ENCODE assay signal across 10 mouse cellular contexts in the genomic region with DNA sequence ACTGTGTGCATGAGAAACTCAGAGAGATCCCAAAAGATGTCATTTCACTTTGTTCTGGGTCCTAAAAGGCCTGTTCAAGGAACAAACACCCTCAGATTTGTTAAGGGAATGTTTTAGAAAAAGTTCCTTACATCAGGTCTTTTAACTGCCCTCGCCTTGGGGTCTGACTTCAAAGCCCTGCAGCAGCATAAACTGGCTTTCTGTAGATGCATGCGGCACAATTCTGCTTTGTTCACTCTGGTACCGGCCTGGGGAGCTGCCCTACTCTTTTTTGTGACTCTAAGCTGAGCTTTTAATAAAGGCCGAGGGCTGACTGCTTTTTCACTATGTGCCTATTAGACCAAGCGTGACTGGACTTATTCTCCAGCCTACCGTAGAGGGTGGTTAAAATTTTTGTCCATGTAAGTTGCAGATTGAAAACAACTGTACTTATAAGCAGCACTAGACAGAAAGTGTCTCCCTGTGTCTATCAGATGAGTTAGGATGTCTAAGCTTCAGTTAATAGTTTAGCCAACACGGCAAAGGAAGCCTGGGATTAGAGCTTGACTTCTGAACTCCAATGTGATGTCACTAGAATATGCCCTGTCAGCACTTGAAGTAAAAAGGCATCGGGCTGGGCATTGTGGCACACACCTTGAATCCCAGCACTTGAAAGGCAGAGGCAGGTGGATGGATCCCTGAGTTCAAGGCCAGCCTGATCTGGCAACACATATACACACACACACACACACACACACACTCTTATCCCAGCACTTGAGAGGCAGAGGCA. TPM values are rescaled to one million over a fixed set of nuclear protein-coding genes. Genes with fewer than 3 reads are reported as not detected.
DNase-seq lines count a peak whose midpoint lies in the region; ATAC-seq and TF ChIP-seq lines count a peak whose summit lies in the region.
"Had no signal": no experiment of that assay in that cellular context is flagged by ENCODE, and none has a peak within 500 bp of the region (broad histone marks: within the 10 kb centered on the region; RNA-seq: fewer than 3 reads in every experiment).

No protein-coding gene starts in this region.

- 56% methylated on average over 8 of the region's 8 CpGs for WGBS in hindbrain, embryonic 11.5 days
- WGBS in limb, embryonic 15.5 days: 57% methylated on average over 8 of the region's 8 CpGs
- 88% methylated on average over 8 of the region's 8 CpGs for WGBS in lung, adult 2 months

- H3K36me3 ChIP-seq in ES-E14 (ENCODE audit: control insufficient read depth, insufficient read depth, low read length, poor library complexity, severe bottlenecking): no peaks in the 10 kb centered on the region
- peaks cover 8% of the 10 kb centered on the region for H3K36me3 ChIP-seq in hindbrain, embryonic 11.5 days (ENCODE audit: control insufficient read depth, insufficient read depth, low read length)
- H3K36me3 ChIP-seq in limb, embryonic 15.5 days: peaks cover 40% of the 10 kb centered on the region

- H3K4me1 ChIP-seq in ES-E14 (ENCODE audit: control insufficient read depth in 2 of 2, insufficient read depth in 2 of 2, low read length in 2 of 2, poor library complexity in 1 of 2): 0 out of 4 replicates have a peak, but pooled peaks cover 0 to 2% of the 10 kb centered on the region in 2 experiments
- no peaks in the 10 kb centered on the region for H3K4me1 ChIP-seq in hindbrain, embryonic 11.5 days (replicated peaks; ENCODE audit: control insufficient read depth, insufficient read depth, low read length)
- H3K4me1 ChIP-seq in limb, embryonic 15.5 days: no peaks in the 10 kb centered on the region
- H3K4me1 ChIP-seq in lung, adult 2 months (ENCODE audit: control insufficient read depth, insufficient read depth, low read length): peaks cover 4% of the 10 kb centered on the region; the same call in 1 of the 2 replicates

- in situ Hi-C loops in ES-E14 (cut with MboI; ENCODE audit: low sequenced_read_pairs in 2 of 2, unreplicated experiment in 2 of 2): no loop called here

- no peak for ATAC-seq in hindbrain, embryonic 11.5 days (ENCODE audit: low FRiP score)
- ATAC-seq in limb, embryonic 15.5 days (ENCODE audit: insufficient number of reproducible peaks, low FRiP score, low TSS enrichment, low read depth): no peak

- no peak overlapping the region for H3K9ac ChIP-seq in ES-E14 (ENCODE audit: insufficient read depth, low read depth, low read length, poor library complexity, severe bottlenecking)
- no peak overlapping the region for H3K9ac ChIP-seq in hindbrain, embryonic 11.5 days (ENCODE audit: low read depth, low read length)
- no peak overlapping the region for H3K9ac ChIP-seq in limb, embryonic 15.5 days
- H3K9ac ChIP-seq: heart, embryonic 13.5 days had no signal

- TF ChIP-seq POLR2A in brain, embryonic 14.5 days (IDR thresholded peaks at IDR 0.05; ENCODE audit: borderline replicate concordance, extremely low read depth, insufficient read depth, insufficient read length, poor library complexity, severe bottlenecking): no peak
- no peak for TF ChIP-seq POLR2A in lung, adult 2 months (IDR thresholded peaks at IDR 0.05; ENCODE audit: borderline replicate concordance, extremely low read depth, low read depth, low read length)

- H3K4me3 ChIP-seq in ES-E14 (ENCODE audit: insufficient read depth in 1 of 2, low read depth in 1 of 2, low read length in 2 of 2, poor library complexity in 1 of 2, severe bottlenecking in 1 of 2): no peak overlapping the region
- no peak overlapping the region for H3K4me3 ChIP-seq in hindbrain, embryonic 11.5 days (ENCODE audit: low read depth, low read length)
- no peak overlapping the region for H3K4me3 ChIP-seq in limb, embryonic 15.5 days
- no peak overlapping the region for H3K4me3 ChIP-seq in lung, adult 2 months (replicated peaks; ENCODE audit: extremely low read depth, low read depth, low read length)
- H3K4me3 ChIP-seq: heart, embryonic 13.5 days had no signal

- H3K9me3 ChIP-seq in ES-E14 (ENCODE audit: control insufficient read depth, insufficient read depth, low read depth, low read length): no peaks in the 10 kb centered on the region
- H3K9me3 ChIP-seq in hindbrain, embryonic 11.5 days (ENCODE audit: control insufficient read depth, low read length): no peaks in the 10 kb centered on the region
- H3K9me3 ChIP-seq in limb, embryonic 15.5 days: no peaks in the 10 kb centered on the region
- H3K9me3 ChIP-seq: heart, embryonic 13.5 days had no signal

- H3K27me3 ChIP-seq in hindbrain, embryonic 11.5 days (ENCODE audit: control insufficient read depth, insufficient read depth, low read length): no peaks in the 10 kb centered on the region
- no peaks in the 10 kb centered on the region for H3K27me3 ChIP-seq in limb, embryonic 15.5 days
- H3K27me3 ChIP-seq: heart, embryonic 13.5 days had no signal

- intact Hi-C loops in left cerebral cortex, postnatal 36 days (cut with DNase I): no loop called here

- no peak overlapping the region for H3K4me2 ChIP-seq in hindbrain, embryonic 11.5 days (replicated peaks; ENCODE audit: low read depth, low read length)
- H3K4me2 ChIP-seq in limb, embryonic 15.5 days: no peak overlapping the region
- H3K4me2 ChIP-seq: heart, embryonic 13.5 days had no signal

- no peak for TF ChIP-seq CTCF in brain, embryonic 14.5 days (IDR thresholded peaks at IDR 0.05; ENCODE audit: borderline replicate concordance, extremely low read depth, insufficient read depth, insufficient read length)
- TF ChIP-seq CTCF in lung, adult 2 months (IDR thresholded peaks at IDR 0.05; ENCODE audit: insufficient read depth, low read length): no peak

- no peak overlapping the region for H3K27ac ChIP-seq in ES-E14 (ENCODE audit: insufficient read depth, low read depth, low read length, poor library complexity, severe bottlenecking)
- 0 out of 2 replicates have a peak overlapping the region, but pooled peaks have one; percentile 18 for H3K27ac ChIP-seq in hindbrain, embryonic 11.5 days (ENCODE audit: low read depth, low read length)
- 0 out of 2 replicates have a peak overlapping the region, but pooled peaks have one; percentile 4 for H3K27ac ChIP-seq in limb, embryonic 15.5 days
- H3K27ac ChIP-seq: heart, embryonic 13.5 days had no signal

- DNase-seq in ES-E14 (ENCODE audit: low read depth, low spot score): no peak
- DNase-seq in brain, embryonic 14.5 days (ENCODE audit: low read depth): peak; percentile 73
- DNase-seq in hindbrain, embryonic 11.5 days (ENCODE audit: low spot score): no peak
- no peak for DNase-seq in adrenal gland, postnatal 14 days
- DNase-seq in lung, adult 2 months: no peak
- DNase-seq in left cerebral cortex, postnatal 36 days (ENCODE audit: low spot score in 2 of 2): no peak
- DNase-seq: cerebellum, adult 8-10 months; thymus, adult 2 months had no signal

TF ChIP-seq in ES-E14, 5 proteins besides CTCF, POLR2A, EP300 and RAD21:
- TF ChIP-seq HCFC1 (IDR thresholded peaks at IDR 0.05; ENCODE audit: borderline replicate concordance, insufficient read depth, low read length) (no peak), MAFK (IDR thresholded peaks at IDR 0.05; ENCODE audit: insufficient read depth, low read depth, low read length) (0 out of 2 replicates have a peak, but pooled peaks have one; percentile 22)

RNA-seq across cellular contexts. Expression of gene Snx1, which starts 15.6 kb away (rescaled TPM):
- 27.4 and 42.4 TPM in 2 replicates for total RNA-seq in ES-E14 (2012; rRNA removed)
- 75.6 and 101 TPM in 2 replicates for polyA plus RNA-seq in brain, embryonic 14.5 days (2012; rRNA removed)
- 127 and 140 TPM in 2 replicates for polyA plus RNA-seq in hindbrain, embryonic 11.5 days (2014; fragmentation: Nextera tagmentation; extraction: Ambion mirVana)
- polyA plus RNA-seq in limb, embryonic 15.5 days (2015; fragmentation: Nextera tagmentation; extraction: Ambion mirVana): 115 and 128 TPM in 2 replicates
- 85.3 and 88.2 TPM in 2 replicates for total RNA-seq in adrenal gland, postnatal 14 days (2021)
- polyA plus RNA-seq in lung, adult 2 months (2012; rRNA removed): 50.7 and 57.3 TPM in 2 replicates
- 10 to 100 TPM; 71.1 to 76.1 TPM for total RNA-seq in left cerebral cortex, postnatal 36 days (2021)

RNA-seq across cellular contexts. Expression of gene Ciao2a, which starts 15.6 kb away (rescaled TPM):
- 31.7 and 55.9 TPM in 2 replicates for total RNA-seq in ES-E14 (2012; rRNA removed)
- polyA plus RNA-seq in brain, embryonic 14.5 days (2012; rRNA removed): 35.8 and 36.3 TPM in 2 replicates
- polyA plus RNA-seq in hindbrain, embryonic 11.5 days (2014; fragmentation: Nextera tagmentation; extraction: Ambion mirVana): 144 and 146 TPM in 2 replicates
- polyA plus RNA-seq in limb, embryonic 15.5 days (2015; fragmentation: Nextera tagmentation; extraction: Ambion mirVana): 133 and 134 TPM in 2 replicates
- 80.7 and 86.2 TPM in 2 replicates for total RNA-seq in adrenal gland, postnatal 14 days (2021)
- 7.3 and 13.0 TPM in 2 replicates for polyA plus RNA-seq in lung, adult 2 months (2012; rRNA removed)
- total RNA-seq in left cerebral cortex, postnatal 36 days (2021): 10 to 100 TPM; 26.4 to 28.0 TPM

RNA-seq across cellular contexts. Expression of gene Snx22, which starts 41.3 kb away (rescaled TPM):
- 13.1 and 17.9 TPM in 2 replicates for total RNA-seq in ES-E14 (2012; rRNA removed)
- 6.2 and 6.8 TPM in 2 replicates for polyA plus RNA-seq in brain, embryonic 14.5 days (2012; rRNA removed)
- 2.7 and 2.9 TPM in 2 replicates for polyA plus RNA-seq in hindbrain, embryonic 11.5 days (2014; fragmentation: Nextera tagmentation; extraction: Ambion mirVana)
- 2.7 and 4.5 TPM in 2 replicates for polyA plus RNA-seq in limb, embryonic 15.5 days (2015; fragmentation: Nextera tagmentation; extraction: Ambion mirVana)
- 1.2 and 2.3 TPM in 2 replicates for total RNA-seq in adrenal gland, postnatal 14 days (2021)
- 14.5 and 18.0 TPM in 2 replicates for polyA plus RNA-seq in lung, adult 2 months (2012; rRNA removed)
- total RNA-seq in left cerebral cortex, postnatal 36 days (2021): 1 to 10 TPM; 3.3 to 4.1 TPM

RNA-seq across cellular contexts. Expression of gene Dapk2, which starts 47.2 kb away (rescaled TPM):
- 0.90 and 1.2 TPM in 2 replicates for total RNA-seq in ES-E14 (2012; rRNA removed)
- polyA plus RNA-seq in brain, embryonic 14.5 days (2012; rRNA removed): 1.0 and 1.1 TPM in 2 replicates
- polyA plus RNA-seq in hindbrain, embryonic 11.5 days (2014; fragmentation: Nextera tagmentation; extraction: Ambion mirVana): 2.7 and 4.4 TPM in 2 replicates
- 4.6 and 6.5 TPM in 2 replicates for polyA plus RNA-seq in limb, embryonic 15.5 days (2015; fragmentation: Nextera tagmentation; extraction: Ambion mirVana)
- total RNA-seq in adrenal gland, postnatal 14 days (2021): 9.2 and 9.6 TPM in 2 replicates
- polyA plus RNA-seq in lung, adult 2 months (2012; rRNA removed): 26.7 and 32.8 TPM in 2 replicates
- 1 to 10 TPM; 2.4 to 3.6 TPM for total RNA-seq in left cerebral cortex, postnatal 36 days (2021)

RNA-seq across cellular contexts. Expression of gene Ppib, which starts 50.8 kb away (rescaled TPM):
- 891 and 1,136 TPM in 2 replicates for total RNA-seq in ES-E14 (2012; rRNA removed)
- 342 and 348 TPM in 2 replicates for polyA plus RNA-seq in brain, embryonic 14.5 days (2012; rRNA removed)
- 512 and 515 TPM in 2 replicates for polyA plus RNA-seq in hindbrain, embryonic 11.5 days (2014; fragmentation: Nextera tagmentation; extraction: Ambion mirVana)
- 775 and 785 TPM in 2 replicates for polyA plus RNA-seq in limb, embryonic 15.5 days (2015; fragmentation: Nextera tagmentation; extraction: Ambion mirVana)
- 322 and 341 TPM in 2 replicates for total RNA-seq in adrenal gland, postnatal 14 days (2021)
- 162 and 176 TPM in 2 replicates for polyA plus RNA-seq in lung, adult 2 months (2012; rRNA removed)
- 100 to 1,000 TPM; 172 to 181 TPM for total RNA-seq in left cerebral cortex, postnatal 36 days (2021)
